Mouse (Mus musculus): ENCODE results near the gene Kdm4c. TPM values are rescaled to one million over a fixed set of nuclear protein-coding genes. Genes with fewer than 3 reads are reported as not detected.

Gene Kdm4c
- polyA plus RNA-seq (2015; fragmentation: Nextera tagmentation; extraction: Ambion mirVana) = 6.5 and 7.7 TPM in 2 replicates

DNA sequence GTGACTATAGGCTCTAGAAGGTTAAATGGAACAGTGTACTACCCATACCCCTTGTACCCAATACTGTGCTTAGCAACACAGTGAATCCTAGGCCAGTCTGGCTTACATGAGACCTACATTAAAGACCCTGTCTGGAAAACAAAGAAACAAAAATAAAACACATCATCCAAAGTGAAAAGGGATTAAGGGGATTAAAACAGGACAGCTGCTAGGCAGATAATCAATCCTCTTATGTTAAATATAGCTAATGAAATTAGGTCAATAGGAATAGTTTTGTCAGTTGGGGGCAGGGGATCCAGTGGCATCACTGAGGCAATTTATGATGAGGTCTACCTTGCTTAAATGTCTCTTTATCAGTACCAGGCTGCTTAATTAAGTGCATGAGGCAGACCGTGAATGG, at the start of gene Kdm4c:
Kdm4c (plus strand) TSS at position 322 of the 400 bp plus-strand sequence.

Other genes with a start within 250 kb of the Kdm4c start
- gene Frmd3, start 229.1 kb upstream of the Kdm4c start, polyA plus RNA-seq (2015; fragmentation: Nextera tagmentation; extraction: Ambion mirVana) = 0.17 and 0.23 TPM in 2 replicates

Data from urinary bladder, postnatal 0 days (tissue).